ENCODE assay signal across 28 mouse cellular contexts in genomic region chr17:52878964-52879363, GRCm38 (mm10).
"Had no signal": no experiment of that assay in that cellular context is flagged by ENCODE, and none has a peak within 500 bp of the region (broad histone marks: within the 10 kb centered on the region; RNA-seq: fewer than 3 reads in every experiment).

No protein-coding gene starts in this region.

- ATAC-seq: liver, embryonic 12.5 days; liver, postnatal 0 days; midbrain, embryonic 13.5 days; midbrain, embryonic 15.5 days; midbrain, embryonic 16.5 days had no signal

- DNase-seq: layer of hippocampus, postnatal 36 days; left cerebral cortex, postnatal 4 days; liver; liver, embryonic 13.5 days; liver, postnatal 0 days; lung, adult 2 months; lung, postnatal 14 days; lung, postnatal 36 days; lung, postnatal 4 days had no signal

- H3K4me3 ChIP-seq: left cerebral cortex, adult 2 months; limb, embryonic 10.5 days; limb, embryonic 12.5 days; limb, embryonic 13.5 days; limb, embryonic 15.5 days; liver, embryonic 12.5 days; liver, embryonic 13.5 days; liver, embryonic 15.5 days; megakaryocyte, embryonic 14.5 days; midbrain, embryonic 10.5 days; midbrain, embryonic 12.5 days; midbrain, embryonic 13.5 days; midbrain, embryonic 15.5 days; myocyte; neural tube, embryonic 12.5 days had no signal

- H3K9ac ChIP-seq: limb, embryonic 12.5 days; limb, embryonic 13.5 days; limb, embryonic 15.5 days; liver, embryonic 12.5 days; liver, embryonic 13.5 days; liver, embryonic 14.5 days; liver, embryonic 15.5 days; liver, postnatal 0 days; midbrain, embryonic 12.5 days; midbrain, embryonic 13.5 days; midbrain, embryonic 15.5 days; neural tube, embryonic 12.5 days had no signal

- H3K9me3 ChIP-seq: limb, embryonic 10.5 days; limb, embryonic 12.5 days; limb, embryonic 13.5 days; limb, embryonic 15.5 days; liver, embryonic 12.5 days; liver, embryonic 13.5 days; liver, embryonic 15.5 days; midbrain, embryonic 10.5 days; midbrain, embryonic 12.5 days; midbrain, embryonic 13.5 days; midbrain, embryonic 15.5 days; neural tube, embryonic 12.5 days had no signal

- H3K4me1 ChIP-seq: limb, embryonic 10.5 days; limb, embryonic 12.5 days; limb, embryonic 13.5 days; limb, embryonic 15.5 days; liver, embryonic 12.5 days; liver, embryonic 13.5 days; liver, embryonic 15.5 days; megakaryocyte, embryonic 14.5 days; midbrain, embryonic 10.5 days; midbrain, embryonic 12.5 days; midbrain, embryonic 13.5 days; midbrain, embryonic 15.5 days; neural tube, embryonic 12.5 days had no signal

- H3K27me3 ChIP-seq: limb, embryonic 12.5 days; limb, embryonic 13.5 days; limb, embryonic 15.5 days; liver, embryonic 12.5 days; liver, embryonic 13.5 days; liver, embryonic 15.5 days; megakaryocyte, embryonic 14.5 days; midbrain, embryonic 12.5 days; midbrain, embryonic 13.5 days; midbrain, embryonic 15.5 days; neural tube, embryonic 12.5 days had no signal

- H3K4me2 ChIP-seq: limb, embryonic 12.5 days; limb, embryonic 13.5 days; limb, embryonic 15.5 days; liver, embryonic 11.5 days; liver, embryonic 12.5 days; liver, embryonic 13.5 days; liver, embryonic 15.5 days; midbrain, embryonic 11.5 days; midbrain, embryonic 12.5 days; midbrain, embryonic 13.5 days; midbrain, embryonic 15.5 days; neural tube, embryonic 12.5 days had no signal

- H3K36me3 ChIP-seq: limb, embryonic 10.5 days; limb, embryonic 12.5 days; limb, embryonic 13.5 days; limb, embryonic 15.5 days; liver, embryonic 12.5 days; liver, embryonic 13.5 days; liver, embryonic 15.5 days; midbrain, embryonic 10.5 days; midbrain, embryonic 12.5 days; midbrain, embryonic 13.5 days; midbrain, embryonic 15.5 days; neural tube, embryonic 12.5 days had no signal

- H3K27ac ChIP-seq: left cerebral cortex, adult 2 months; limb, embryonic 10.5 days; limb, embryonic 12.5 days; limb, embryonic 13.5 days; limb, embryonic 15.5 days; liver, embryonic 12.5 days; liver, embryonic 13.5 days; liver, embryonic 14.5 days; liver, embryonic 15.5 days; macrophage; midbrain, embryonic 10.5 days; midbrain, embryonic 12.5 days; midbrain, embryonic 13.5 days; midbrain, embryonic 15.5 days; neural tube, embryonic 12.5 days had no signal
